In the genomic region with DNA sequence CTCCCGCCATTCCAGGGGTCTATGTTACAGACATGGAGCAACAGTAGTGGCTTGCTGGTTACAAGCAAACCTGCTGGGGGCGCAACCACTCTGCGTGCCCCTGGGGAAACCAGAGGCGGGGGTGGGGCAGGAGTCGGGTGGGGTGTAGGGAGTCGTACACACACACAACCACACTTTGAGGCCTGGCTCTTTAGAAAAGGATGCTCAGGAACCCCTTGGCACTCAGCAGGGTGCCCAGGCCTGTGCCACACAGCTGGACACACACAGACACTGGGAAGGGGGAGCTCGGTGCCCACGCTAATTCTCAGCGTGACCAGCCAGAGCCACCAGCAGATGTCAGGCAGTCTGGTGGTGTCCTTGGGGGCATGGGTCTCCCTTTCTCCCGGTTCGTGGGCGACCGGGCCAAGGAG, we compare ENCODE assay signal across 8 mouse cellular contexts. TPM values are rescaled to one million over a fixed set of nuclear protein-coding genes. Genes with fewer than 3 reads are reported as not detected.
A peak's percentile ranks its signal among the peaks of the same experiment; 100 is the strongest.
DNase-seq lines count a peak whose midpoint lies in the region; ATAC-seq lines count a peak whose summit lies in the region.

No protein-coding gene starts in this region.

- H3K9me3 ChIP-seq in embryonic facial prominence, embryonic 13.5 days = no peaks in the 10 kb centered on the region
- no peaks in the 10 kb centered on the region for H3K9me3 ChIP-seq in hindbrain, embryonic 10.5 days
- H3K9me3 ChIP-seq in limb, embryonic 12.5 days = no peaks in the 10 kb centered on the region
- no peaks in the 10 kb centered on the region for H3K9me3 ChIP-seq in midbrain, embryonic 15.5 days

- H3K4me1 ChIP-seq in embryonic facial prominence, embryonic 13.5 days = peaks cover 42% of the 10 kb centered on the region
- H3K4me1 ChIP-seq in hindbrain, embryonic 10.5 days (replicated peaks) = peaks cover 53% of the 10 kb centered on the region
- peaks cover 39% of the 10 kb centered on the region for H3K4me1 ChIP-seq in limb, embryonic 12.5 days (replicated peaks)
- H3K4me1 ChIP-seq in midbrain, embryonic 15.5 days = peaks cover 31% of the 10 kb centered on the region

- no peaks in the 10 kb centered on the region for H3K27me3 ChIP-seq in embryonic facial prominence, embryonic 13.5 days
- no peaks in the 10 kb centered on the region for H3K27me3 ChIP-seq in hindbrain, embryonic 10.5 days (ENCODE audit: insufficient read depth, poor library complexity, severe bottlenecking)
- no peaks in the 10 kb centered on the region for H3K27me3 ChIP-seq in limb, embryonic 12.5 days
- no peaks in the 10 kb centered on the region for H3K27me3 ChIP-seq in midbrain, embryonic 15.5 days (replicated peaks)

- no peak for ATAC-seq in embryonic facial prominence, embryonic 13.5 days (ENCODE audit: insufficient number of reproducible peaks, insufficient read depth, low FRiP score, low TSS enrichment, low read depth)
- no peak for ATAC-seq in limb, embryonic 12.5 days (ENCODE audit: insufficient number of reproducible peaks, insufficient read depth, low FRiP score, low TSS enrichment, low read depth)
- no peak; the same call in 1 of the 2 replicates for ATAC-seq in midbrain, embryonic 15.5 days (replicated peaks)

- peak; percentile 77 to 83 for DNase-seq in cerebellum, postnatal 10 days
- DNase-seq in cerebellum, adult 11-12 months = no peak
- peak; percentile 14 for DNase-seq in ES-CJ7 (ENCODE audit: low read depth, low spot score)
- DNase-seq in hindbrain, embryonic 10.5 days (ENCODE audit: low spot score) = no peak
- no peak for DNase-seq in urinary bladder, postnatal 25 days (ENCODE audit: low spot score)

- peak overlapping the region; percentile 85 for H3K4me3 ChIP-seq in embryonic facial prominence, embryonic 13.5 days
- H3K4me3 ChIP-seq in hindbrain, embryonic 10.5 days = peak overlapping the region; percentile 92
- peak overlapping the region; percentile 77 for H3K4me3 ChIP-seq in limb, embryonic 12.5 days (replicated peaks)
- H3K4me3 ChIP-seq in midbrain, embryonic 15.5 days = peak overlapping the region; percentile 84

- H3K4me2 ChIP-seq in embryonic facial prominence, embryonic 13.5 days = peak overlapping the region; percentile 93
- H3K4me2 ChIP-seq in limb, embryonic 12.5 days = peak overlapping the region; percentile 94
- H3K4me2 ChIP-seq in midbrain, embryonic 15.5 days = peak overlapping the region; percentile 86

- no peaks in the 10 kb centered on the region for H3K36me3 ChIP-seq in embryonic facial prominence, embryonic 13.5 days
- H3K36me3 ChIP-seq in hindbrain, embryonic 10.5 days = no peaks in the 10 kb centered on the region
- no peaks in the 10 kb centered on the region for H3K36me3 ChIP-seq in limb, embryonic 12.5 days
- no peaks in the 10 kb centered on the region for H3K36me3 ChIP-seq in midbrain, embryonic 15.5 days (replicated peaks)

- peak overlapping the region; percentile 94 for H3K9ac ChIP-seq in embryonic facial prominence, embryonic 13.5 days
- H3K9ac ChIP-seq in limb, embryonic 12.5 days (replicated peaks) = peak overlapping the region; percentile 93
- peak overlapping the region; percentile 99 for H3K9ac ChIP-seq in midbrain, embryonic 15.5 days

- 4% methylated on average over 11 of the region's 13 CpGs for WGBS in embryonic facial prominence, embryonic 13.5 days
- 4% methylated on average over 13 of the region's 13 CpGs for WGBS in hindbrain, embryonic 10.5 days
- WGBS in limb, embryonic 12.5 days = 4% methylated on average over 12 of the region's 13 CpGs
- WGBS in midbrain, embryonic 15.5 days = under 1% methylated on average over 13 of the region's 13 CpGs

- peak overlapping the region; percentile 100 for H3K27ac ChIP-seq in embryonic facial prominence, embryonic 13.5 days
- H3K27ac ChIP-seq in hindbrain, embryonic 10.5 days = peak overlapping the region; percentile 100
- peak overlapping the region; percentile 99 for H3K27ac ChIP-seq in limb, embryonic 12.5 days
- peak overlapping the region; percentile 100 for H3K27ac ChIP-seq in midbrain, embryonic 15.5 days

RNA-seq across cellular contexts. Expression of a gene that starts 1.2 kb away (rescaled TPM):
- 44.9 and 45.9 TPM in 2 replicates for polyA plus RNA-seq in embryonic facial prominence, embryonic 13.5 days (2015; fragmentation: Nextera tagmentation; extraction: Ambion mirVana)
- 31.5 and 54.8 TPM in 2 replicates for polyA plus RNA-seq in hindbrain, embryonic 10.5 days (2016; fragmentation: Nextera tagmentation; extraction: Ambion mirVana)
- 32.4 and 35.1 TPM in 2 replicates for polyA plus RNA-seq in limb, embryonic 12.5 days (2016; fragmentation: Nextera tagmentation; extraction: Ambion mirVana)
- polyA plus RNA-seq in midbrain, embryonic 15.5 days (2015; fragmentation: Nextera tagmentation; extraction: Ambion mirVana) = 83.3 and 95.1 TPM in 2 replicates

Comparison
In these comparisons a context has a peak if more than half of its experiments do, and no peak if none do; other contexts are left out.
1. DNase-seq: peak in cerebellum, postnatal 10 days (2 of 2) and ES-CJ7 (single experiment); none in cerebellum, adult 11-12 months (single experiment), hindbrain, embryonic 10.5 days (single experiment) and urinary bladder, postnatal 25 days (single experiment).
2. Peak in every context shown above with its lines, with median percentiles within 50 percentile points of each other: H3K27ac ChIP-seq, H3K4me2 ChIP-seq, H3K4me3 ChIP-seq and H3K9ac ChIP-seq.